Mouse (Mus musculus) ES-E14 (cell line): Measurements from ENCODE around the gene Vash2.

ENCODE experiments used
- CHD2 ChIP-seq: IDR thresholded peaks from 2 replicates; pipeline ENCODE4 v1.6.1; 2014; ENCODE audit warnings: mild to moderate bottlenecking, low read depth, low read length, inconsistent platforms
- MAFK ChIP-seq: IDR thresholded peaks from 2 replicates; pipeline ENCODE4 v1.6.1; 2014; ENCODE audit warnings: mild to moderate bottlenecking, low read depth, low read length, inconsistent platforms; ENCODE audit not compliant: insufficient read depth
- ZC3H11A ChIP-seq: IDR thresholded peaks from 2 replicates; pipeline ENCODE4 v1.6.1; 2012; ENCODE audit warnings: low read depth, mild to moderate bottlenecking, inconsistent platforms, low read length, borderline replicate concordance
- ZNF384 ChIP-seq: IDR thresholded peaks from 2 replicates; pipeline ENCODE4 v1.6.1; 2012; ENCODE audit warnings: low read depth, low read length, inconsistent platforms

- TF ChIP-seq ZC3H11A (peak; percentile 21; the same call in 1 of the 2 replicates), MAFK (no peak), ZNF384 (no peak), CHD2 (no peak)
Measured at GRCm38 (mm10) chr1:190989437-190990082, 10.5 kb upstream of the Vash2 start.
